Mouse (Mus musculus): ENCODE results near the gene Tbx19. TPM values are rescaled to one million over a fixed set of nuclear protein-coding genes. Genes with fewer than 3 reads are reported as not detected.

The Tbx19 gene
- polyA plus RNA-seq, 1 experiment: 0.01 TPM

GRCm38 (mm10) chr1:165089556-165089955, 71.0 kb downstream of the Tbx19 start:
- Histone ChIP-seq H3K27me3 (ENCODE audit: control insufficient read depth) (peaks cover 13% of the 10 kb centered on the region), H3K36me3 (ENCODE audit: control insufficient read depth) (no peaks in the 10 kb centered on the region), H3K4me1 (ENCODE audit: control insufficient read depth) (peaks cover 2% of the 10 kb centered on the region; the same call in 1 of the 2 replicates), H3K4me3 (replicated peaks) (no peak overlapping the region), H3K9me3 (ENCODE audit: control insufficient read depth, low read length) (no peaks in the 10 kb centered on the region; the same call in 1 of the 2 replicates)
- TF ChIP-seq GATA1 (IDR thresholded peaks at IDR 0.05; ENCODE audit: low read length): no peak

Other genes starting within 250 kb of the Tbx19 start
- not detected in 2 replicates for gene Xcl1, start 225.2 kb downstream of the Tbx19 start, polyA plus RNA-seq (2012)
- 0.06 and 0.13 TPM in 2 replicates for gene Sft2d2, start 33.7 kb upstream of the Tbx19 start, polyA plus RNA-seq (2012)
- 1.1 and 1.2 TPM in 2 replicates for gene Tiprl, start 76.2 kb upstream of the Tbx19 start, polyA plus RNA-seq (2012)
- 0.01 TPM in 1 of 2 replicates, not detected in the other for gene Gpr161, start 135.0 kb upstream of the Tbx19 start, polyA plus RNA-seq (2012)